In genomic region chr1:166047505-166048170, GRCm38 (mm10) we compare ENCODE assay signal across 9 mouse cellular contexts. TPM values are rescaled to one million over a fixed set of nuclear protein-coding genes. Genes with fewer than 3 reads are reported as not detected.
A peak's percentile ranks its signal among the peaks of the same experiment; 100 is the strongest.
DNase-seq lines count a peak whose midpoint lies in the region; ATAC-seq and TF ChIP-seq lines count a peak whose summit lies in the region.
"Had no signal": no experiment of that assay in that cellular context is flagged by ENCODE, and none has a peak within 500 bp of the region (broad histone marks: within the 10 kb centered on the region; RNA-seq: fewer than 3 reads in every experiment).

No protein-coding gene starts in this region.

- no peak for TF ChIP-seq CTCF in lung, adult 2 months (IDR thresholded peaks at IDR 0.05; ENCODE audit: insufficient read depth, low read length)

- no peak for DNase-seq in lung, adult 2 months
- DNase-seq in lung, adult 18-20 months: no peak
- peak; percentile 31 for DNase-seq in brain, adult 2 months (ENCODE audit: low read depth, low spot score)
- DNase-seq in left cerebral cortex, adult 18-20 months (ENCODE audit: low spot score in 2 of 2): no peak
- DNase-seq in layer of hippocampus, adult 8-10 months (ENCODE audit: low spot score in 2 of 2): no peak

- no peaks in the 10 kb centered on the region for H3K36me3 ChIP-seq in heart, embryonic 15.5 days
- H3K36me3 ChIP-seq in liver, embryonic 15.5 days (replicated peaks): no peaks in the 10 kb centered on the region
- H3K36me3 ChIP-seq in neural tube, embryonic 14.5 days (ENCODE audit: control insufficient read depth, insufficient read depth, low read length): no peaks in the 10 kb centered on the region

- H3K4me3 ChIP-seq in lung, adult 2 months (replicated peaks; ENCODE audit: extremely low read depth, low read depth, low read length): peak overlapping the region; percentile 42
- H3K4me3 ChIP-seq in heart, embryonic 15.5 days: peak overlapping the region; percentile 53
- peak overlapping the region; percentile 32 for H3K4me3 ChIP-seq in liver, embryonic 15.5 days (replicated peaks)
- peak overlapping the region; percentile 37 for H3K4me3 ChIP-seq in neural tube, embryonic 14.5 days (ENCODE audit: low read depth, low read length)
- H3K4me3 ChIP-seq: erythroblast, embryonic 14.5 days had no signal

- ATAC-seq in heart, embryonic 15.5 days (replicated peaks; ENCODE audit: insufficient number of reproducible peaks, insufficient read depth, low FRiP score, low read depth): 0 out of 2 replicates have a peak, but pooled peaks have one; percentile 25
- no peak for ATAC-seq in liver, embryonic 15.5 days (ENCODE audit: insufficient read depth)
- peak; percentile 4; the same call in 1 of the 2 replicates for ATAC-seq in neural tube, embryonic 14.5 days (ENCODE audit: low read depth)

- H3K9ac ChIP-seq in heart, embryonic 15.5 days: peak overlapping the region; percentile 18
- no peak overlapping the region for H3K9ac ChIP-seq in liver, embryonic 15.5 days
- H3K9ac ChIP-seq in neural tube, embryonic 14.5 days (replicated peaks; ENCODE audit: low read depth, low read length): peak overlapping the region; percentile 42; the same call in 1 of the 2 replicates

- 13% methylated on average over 25 of the region's 25 CpGs for WGBS in lung, adult 2 months
- 7% methylated on average over 25 of the region's 25 CpGs for WGBS in heart, embryonic 15.5 days
- 9% methylated on average over 25 of the region's 25 CpGs for WGBS in liver, embryonic 15.5 days (ENCODE audit: insufficient replicate concordance)
- WGBS in neural tube, embryonic 14.5 days: 7% methylated on average over 25 of the region's 25 CpGs

- 0 out of 2 replicates have a peak, but pooled peaks cover 9% of the 10 kb centered on the region for H3K27me3 ChIP-seq in heart, embryonic 15.5 days
- peaks cover 69% of the 10 kb centered on the region for H3K27me3 ChIP-seq in liver, embryonic 15.5 days
- H3K27me3 ChIP-seq in neural tube, embryonic 14.5 days (ENCODE audit: control insufficient read depth, insufficient read depth, low read length): no peaks in the 10 kb centered on the region; the same call in none of the 2 replicates

- H3K9me3 ChIP-seq in heart, embryonic 15.5 days (replicated peaks): no peaks in the 10 kb centered on the region
- H3K9me3 ChIP-seq in liver, embryonic 15.5 days (replicated peaks): no peaks in the 10 kb centered on the region
- no peaks in the 10 kb centered on the region for H3K9me3 ChIP-seq in neural tube, embryonic 14.5 days (ENCODE audit: control insufficient read depth, low read length)

- peak overlapping the region; percentile 92 for H3K4me2 ChIP-seq in heart, embryonic 15.5 days
- H3K4me2 ChIP-seq in liver, embryonic 15.5 days: peak overlapping the region; percentile 67
- peak overlapping the region; percentile 71 for H3K4me2 ChIP-seq in neural tube, embryonic 14.5 days (ENCODE audit: low read depth, low read length)

- H3K27ac ChIP-seq in heart, embryonic 15.5 days: peak overlapping the region; percentile 33; the same call in 1 of the 2 replicates
- no peak overlapping the region for H3K27ac ChIP-seq in liver, embryonic 15.5 days (replicated peaks)
- no peak overlapping the region for H3K27ac ChIP-seq in neural tube, embryonic 14.5 days (ENCODE audit: low read depth, low read length)

- TF ChIP-seq POLR2A in lung, adult 2 months (IDR thresholded peaks at IDR 0.05; ENCODE audit: borderline replicate concordance, extremely low read depth, low read depth, low read length): no peak

- H3K4me1 ChIP-seq in lung, adult 2 months (ENCODE audit: control insufficient read depth, insufficient read depth, low read length): peaks cover 6% of the 10 kb centered on the region
- peaks cover 29% of the 10 kb centered on the region for H3K4me1 ChIP-seq in heart, embryonic 15.5 days (replicated peaks)
- H3K4me1 ChIP-seq in liver, embryonic 15.5 days (replicated peaks): peaks cover 19% of the 10 kb centered on the region; the same call in 1 of the 2 replicates
- H3K4me1 ChIP-seq in neural tube, embryonic 14.5 days (ENCODE audit: control insufficient read depth, insufficient read depth, low read length): peaks cover 30% of the 10 kb centered on the region; the same call in 1 of the 2 replicates

RNA-seq across cellular contexts. Expression of gene Pou2f1, which starts 45.2 kb away (rescaled TPM):
- polyA plus RNA-seq in lung, adult 2 months (2012; rRNA removed): 13.7 and 17.9 TPM in 2 replicates
- polyA plus RNA-seq in heart, embryonic 15.5 days (2015; fragmentation: Nextera tagmentation; extraction: Ambion mirVana): 8.4 and 11.4 TPM in 2 replicates
- 3.0 and 5.0 TPM in 2 replicates for polyA plus RNA-seq in liver, embryonic 15.5 days (2015; fragmentation: Nextera tagmentation; extraction: Ambion mirVana)
- 19.6 and 20.9 TPM in 2 replicates for polyA plus RNA-seq in neural tube, embryonic 14.5 days (2014; fragmentation: Nextera tagmentation; extraction: Ambion mirVana)
- total RNA-seq in left cerebral cortex, adult 18-20 months (2021): 10 to 100 TPM; 17.4 to 19.6 TPM
- total RNA-seq in layer of hippocampus, adult 8-10 months (2022): 10 to 100 TPM; 17.0 to 23.2 (median 21.1) TPM
